Mouse (Mus musculus) CH12.LX (cell line): ENCODE data around the gene Ttll13. TPM values are rescaled to one million over a fixed set of nuclear protein-coding genes. Genes with fewer than 3 reads are reported as not detected.

Experiments used
- DNase-seq: peaks from one replicate; pipeline ENCODE4 v3.0.0-alpha.2; 2013; ENCODE audit errors: extremely low read depth
- H3K27ac ChIP-seq: 2 replicates; pipeline ENCODE4 v1.5.1; 2012; ENCODE audit warnings: low read depth, mild to moderate bottlenecking, control low read depth, moderate library complexity; ENCODE audit not compliant: insufficient read depth
- H3K27me3 ChIP-seq: replicated peaks from 2 replicates; pipeline ENCODE3; 2012; ENCODE audit warnings: inconsistent platforms
- H3K36me3 ChIP-seq, 2 experiments: replicated peaks in 1 of 2; 2 replicates each; pipeline versions ENCODE3 to v1.6.1; 2012; ENCODE audit warnings: inconsistent platforms in 1 of 2, low read length in 1 of 2, mild to moderate bottlenecking in 1 of 2, mixed read lengths in 1 of 2, moderate library complexity in 1 of 2; ENCODE audit not compliant: control insufficient read depth in 1 of 2, insufficient read depth in 1 of 2
- H3K4me1 ChIP-seq, 2 experiments: 2 replicates each; pipeline ENCODE4 v1.6.1; 2012; ENCODE audit warnings: inconsistent platforms in 1 of 2, moderate library complexity in 1 of 2; ENCODE audit not compliant: insufficient read depth in 2 of 2, control insufficient read depth in 1 of 2
- H3K4me2 ChIP-seq: 2 replicates; pipeline ENCODE4 v1.6.1; 2012; ENCODE audit warnings: low read depth, mild to moderate bottlenecking, control low read depth; ENCODE audit not compliant: poor library complexity, insufficient read depth, severe bottlenecking
- H3K4me3 ChIP-seq, 3 experiments: fragments of 150-350 bp in 1 of 3; sonication (generic) in 1 of 3; replicated peaks in 1 of 3; 2 replicates each; pipeline versions ENCODE3 to v1.5.1; 2011 to 2012; ENCODE audit warnings: low read depth in 2 of 3, low read length in 2 of 3, mild to moderate bottlenecking in 2 of 3, moderate library complexity in 2 of 3, control low read depth in 1 of 3, improper control_type of control experiment in 1 of 3, inconsistent platforms in 1 of 3, mixed read lengths in 1 of 3; ENCODE audit not compliant: poor library complexity in 1 of 3
- H3K79me2 ChIP-seq: replicated peaks from 2 replicates; pipeline ENCODE4 v1.6.1; 2012; ENCODE audit warnings: mild to moderate bottlenecking, moderate library complexity; ENCODE audit not compliant: control insufficient read depth, poor library complexity, insufficient read depth, severe bottlenecking; ENCODE audit errors: extremely low read depth
- H3K9ac ChIP-seq: 2 replicates; pipeline ENCODE4 v1.6.1; 2012; ENCODE audit warnings: low read depth, mild to moderate bottlenecking, control low read depth, moderate library complexity; ENCODE audit not compliant: insufficient read depth
- H3K9me3 ChIP-seq: replicated peaks from 2 replicates; pipeline ENCODE3; 2012; ENCODE audit warnings: low read length, inconsistent platforms, mixed read lengths
- CHD1 ChIP-seq: IDR thresholded peaks from 2 replicates; pipeline ENCODE4 v1.6.1; 2012; ENCODE audit warnings: low read depth, low read length, improper control_type of control experiment, inconsistent platforms
- CTCF ChIP-seq, 2 experiments: IDR thresholded peaks in 1 of 2; conservative IDR thresholded peaks in 1 of 2; 2 replicates each; pipeline ENCODE4 v1.5.1; 2011 to 2012; ENCODE audit warnings: low read depth in 2 of 2, low read length in 2 of 2, improper control_type of control experiment in 1 of 2, inconsistent platforms in 1 of 2, mild to moderate bottlenecking in 1 of 2, moderate library complexity in 1 of 2
- ETS1 ChIP-seq: conservative IDR thresholded peaks from 2 replicates; pipeline ENCODE4 v1.6.1; 2012; ENCODE audit warnings: low read depth, mild to moderate bottlenecking, inconsistent platforms, low read length, improper control_type of control experiment, moderate library complexity
- HCFC1 ChIP-seq: IDR thresholded peaks from 2 replicates; pipeline ENCODE4 v1.6.1; 2012; ENCODE audit warnings: low read depth, mild to moderate bottlenecking, inconsistent platforms, low read length, improper control_type of control experiment
- IRF4 ChIP-seq: IDR thresholded peaks from 2 replicates; pipeline ENCODE4 v1.6.1; 2014; ENCODE audit warnings: low read depth, mild to moderate bottlenecking, inconsistent platforms, low read length, improper control_type of control experiment
- JUN ChIP-seq: IDR thresholded peaks from 2 replicates; pipeline ENCODE4 v1.6.1; 2011; ENCODE audit warnings: low read depth, mild to moderate bottlenecking, low read length, improper control_type of control experiment, moderate library complexity; ENCODE audit not compliant: insufficient read depth
- MAZ ChIP-seq: IDR thresholded peaks from 2 replicates; pipeline ENCODE4 v1.6.1; 2012; ENCODE audit warnings: low read depth, mild to moderate bottlenecking, inconsistent platforms, low read length, improper control_type of control experiment, moderate library complexity
- MEF2A ChIP-seq: IDR thresholded peaks from 2 replicates; pipeline ENCODE4 v1.6.1; 2014; ENCODE audit warnings: low read depth, mild to moderate bottlenecking, inconsistent platforms, low read length, improper control_type of control experiment, borderline replicate concordance
- MXI1 ChIP-seq: IDR thresholded peaks from 2 replicates; pipeline ENCODE4 v1.6.1; 2011; ENCODE audit warnings: mild to moderate bottlenecking, low read depth, low read length, improper control_type of control experiment
- MYC ChIP-seq: IDR thresholded peaks from 2 replicates; pipeline ENCODE4 v1.6.1; 2011; ENCODE audit warnings: low read depth, mild to moderate bottlenecking, improper control_type of control experiment, low read length
- NRF1 ChIP-seq: IDR thresholded peaks from 2 replicates; pipeline ENCODE4 v1.6.1; 2014; ENCODE audit warnings: low read depth, mild to moderate bottlenecking, inconsistent platforms, low read length, improper control_type of control experiment, moderate library complexity
- POLR2A ChIP-seq: IDR thresholded peaks from 2 replicates; pipeline ENCODE4 v1.6.1; 2011; ENCODE audit warnings: low read depth, mild to moderate bottlenecking, improper control_type of control experiment, low read length
- POLR2AphosphoS2 ChIP-seq: IDR thresholded peaks from 2 replicates; pipeline ENCODE4 v1.6.1; 2011; ENCODE audit warnings: low read depth, low read length, improper control_type of control experiment
- RCOR1 ChIP-seq: conservative IDR thresholded peaks from 2 replicates; pipeline ENCODE4 v1.6.1; 2012; ENCODE audit warnings: low read depth, mild to moderate bottlenecking, inconsistent platforms, low read length, improper control_type of control experiment
- SIN3A ChIP-seq: IDR thresholded peaks from 2 replicates; pipeline ENCODE4 v1.6.1; 2012; ENCODE audit warnings: low read length, improper control_type of control experiment, inconsistent platforms
- SMC3 ChIP-seq: IDR thresholded peaks from 2 replicates; pipeline ENCODE4 v1.6.1; 2011; ENCODE audit warnings: low read depth, low read length, improper control_type of control experiment
- dilution Hi-C: fragments of 300-500 bp; cut with MboI; formaldehyde crosslinking; loops from 2 replicates; pipeline ENCODE4 v1.14.3; 2020; ENCODE audit warnings: low sequenced_read_pairs; ENCODE audit not compliant: extremely low pct_unique_long_range_greater_than_20kb, extremely low pct_ligation_motif_present
- in situ Hi-C: fragments of 300-500 bp; cut with MboI; formaldehyde crosslinking; loops from 3 replicates; pipeline ENCODE4 v1.14.3; 2019; ENCODE audit warnings: low sequenced_read_pairs, low pct_ligation_motif_present, low pct_unique_long_range_greater_than_20kb, mixed read lengths
- polyA plus RNA-seq: library from polyadenylated mRNA; unstranded; fragments of >175 nt; gene quantifications from 2 replicates; pipeline ENCODE4 v1.2.1, GENCODE M21; 2012; ENCODE audit warnings: low read depth; ENCODE audit not compliant: insufficient read length
- total RNA-seq, 2 experiments: library from RNA; depleted of rRNA; stranded (reverse); fragments of 300-350 nt in 1 of 2; fragments of >200 nt in 1 of 2; gene quantifications; 2 replicates each; pipeline ENCODE4 v1.2.3; 2012 to 2014

Ttll13 gene
- total and polyA plus RNA-seq, 3 experiments, result 0.59 TPM; not detected in 2

- Histone ChIP-seq H3K9me3 (no peaks in the 10 kb centered on the region), H3K27me3 (no peaks in the 10 kb centered on the region), H3K9ac (no peak overlapping the region), H3K36me3 (peaks cover 54 to 92% of the 10 kb centered on the region in 2 experiments), H3K4me2 (no peak overlapping the region), H3K4me3 (no peak overlapping the region), H3K27ac (no peak overlapping the region), H3K79me2 (no peaks in the 10 kb centered on the region), H3K4me1 (no peaks in the 10 kb centered on the region)
- in situ Hi-C loops (no loop called here), dilution Hi-C loops (no loop called here)
- DNase-seq, result no peak
- TF ChIP-seq POLR2A (no peak), CTCF (conservative IDR thresholded peaks at IDR 0.05 in 1 of 2, IDR thresholded peaks at IDR 0.05 in 1 of 2; ENCODE audit: low read depth in 2 of 2, low read length in 2 of 2) (no peak), RCOR1 (no peak), SMC3 (no peak), NRF1 (no peak), IRF4 (no peak), MXI1 (no peak), HCFC1 (no peak), MYC (no peak), CHD1 (no peak), POLR2AphosphoS2 (no peak), MEF2A (no peak)
Observed at GRCm38 (mm10) chr7:80284391-80284790, 38.2 kb downstream of the Ttll13 start.

GRCm38 (mm10) chr7:80285725-80286124 lies 39.5 kb downstream of the Ttll13 start:
- Histone ChIP-seq H3K4me1 (no peaks in the 10 kb centered on the region), H3K4me2 (no peak overlapping the region), H3K27me3 (no peaks in the 10 kb centered on the region), H3K27ac (no peak overlapping the region), H3K9me3 (no peaks in the 10 kb centered on the region), H3K36me3 (peaks cover 58 to 92% of the 10 kb centered on the region in 2 experiments), H3K4me3 (no peak overlapping the region), H3K9ac (no peak overlapping the region), H3K79me2 (no peaks in the 10 kb centered on the region)
- in situ Hi-C loops (no loop called here), dilution Hi-C loops (no loop called here)
- no peak for TF ChIP-seq IRF4
- no peak for TF ChIP-seq JUN
- TF ChIP-seq SMC3, result no peak
- TF ChIP-seq ETS1, result no peak
- no peak for TF ChIP-seq RCOR1
- TF ChIP-seq SIN3A, result no peak
- no peak for DNase-seq

DNA sequence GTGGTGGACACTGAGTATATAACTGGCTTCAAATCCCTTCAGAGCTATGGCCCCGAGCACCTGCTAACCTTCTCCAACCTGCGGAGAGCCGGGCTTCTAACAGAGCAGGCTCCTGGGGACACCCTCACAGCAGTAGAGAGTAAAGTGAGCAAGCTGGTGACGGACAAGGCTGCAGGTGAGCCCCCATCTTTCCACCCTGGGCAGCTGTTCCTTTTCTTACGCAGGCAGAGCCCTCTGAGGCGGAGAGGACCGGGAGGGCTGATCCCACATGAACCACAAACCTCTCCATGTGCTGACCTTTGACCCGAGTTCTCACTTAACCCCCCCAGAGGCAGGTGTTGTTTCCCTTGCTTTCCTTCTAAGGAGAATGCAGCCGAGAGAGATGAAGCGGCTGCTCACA lies 41.6 kb downstream of the Ttll13 start:
- Histone ChIP-seq H3K79me2 (no peaks in the 10 kb centered on the region), H3K27me3 (no peaks in the 10 kb centered on the region), H3K36me3 (peaks cover 58 to 89% of the 10 kb centered on the region in 2 experiments), H3K4me3 (no peak overlapping the region), H3K4me2 (no peak overlapping the region), H3K9ac (no peak overlapping the region), H3K9me3 (no peaks in the 10 kb centered on the region), H3K4me1 (no peaks in the 10 kb centered on the region), H3K27ac (no peak overlapping the region)
- dilution Hi-C loops, result no loop called here
- in situ Hi-C loops, result no loop called here
- TF ChIP-seq MAZ, result no peak
- no peak for DNase-seq
